Mouse (Mus musculus): ENCODE measurements around the gene Slc25a30.

DNA sequence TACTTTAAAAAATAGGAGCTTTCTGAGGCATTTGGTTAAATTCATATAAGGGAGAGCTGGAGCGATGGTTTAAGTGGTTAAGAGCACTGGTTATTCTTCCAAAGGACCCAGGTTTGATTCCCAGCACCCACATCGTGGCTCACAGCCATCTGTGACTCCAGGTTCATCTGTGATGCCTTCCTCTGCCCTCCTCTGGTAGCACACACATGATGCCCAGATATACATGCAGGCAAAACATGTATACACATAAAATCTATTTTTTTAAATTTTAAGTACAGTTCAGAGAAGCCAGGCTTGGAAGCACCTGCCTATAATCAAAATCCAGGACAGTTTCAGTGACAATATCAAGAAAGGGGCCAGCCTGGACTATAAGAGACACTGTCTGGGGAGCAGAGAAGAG lies 64.0 kb downstream of the Slc25a30 start:
- TF ChIP-seq CTCF (IDR thresholded peaks at IDR 0.05; ENCODE audit: low read depth, low read length) (no peak), POLR2A (IDR thresholded peaks at IDR 0.05; ENCODE audit: insufficient read depth, low read length) (no peak), EP300 (IDR thresholded peaks at IDR 0.05; ENCODE audit: insufficient read depth, low read depth, low read length) (no peak)
